Mouse (Mus musculus): ENCODE results near the gene Vmn1r72.
"Not testable (repeated sequence)": the region's sequence is repeated elsewhere in the genome, so short reads cannot be mapped to it uniquely, and the experiment has no call there.

GRCm38 (mm10) chr7:11617082-11617481, 62.9 kb downstream of the Vmn1r72 start:
- TF ChIP-seq POLR2A (IDR thresholded peaks at IDR 0.05; ENCODE audit: low read depth, low read length); CTCF (IDR thresholded peaks at IDR 0.05; ENCODE audit: extremely low read depth, insufficient read depth, insufficient read length, insufficient replicate concordance): not testable (repeated sequence)

Data from spleen, adult 2 months (tissue).